Mouse (Mus musculus) MEL (cell line): ENCODE measurements around the gene Mydgf. TPM values are rescaled to one million over a fixed set of nuclear protein-coding genes. Genes with fewer than 3 reads are reported as not detected.

ENCODE experiments used
- DNase-seq: peaks from one replicate; pipeline ENCODE4 v3.0.0; 2011; ENCODE audit warnings: low read depth, low spot score
- H3K27ac ChIP-seq: 2 replicates; pipeline ENCODE4 v1.5.1; 2012; ENCODE audit warnings: low read depth, mild to moderate bottlenecking, control low read depth, low read length, moderate library complexity; ENCODE audit not compliant: control insufficient read depth
- H3K27me3 ChIP-seq, 2 experiments: fragments of 150-350 bp in 1 of 2; sonication (generic) in 1 of 2; 2 replicates each; pipeline ENCODE4 v1.6.1; 2012; ENCODE audit warnings: low read length in 2 of 2, mild to moderate bottlenecking in 2 of 2, improper control_type of control experiment in 1 of 2, moderate library complexity in 1 of 2; ENCODE audit not compliant: insufficient read depth in 2 of 2, control insufficient read depth in 1 of 2
- H3K36me3 ChIP-seq, 2 experiments: 2 replicates each; pipeline ENCODE4 v1.6.1; 2012 to 2014; ENCODE audit warnings: low read length in 2 of 2, improper control_type of control experiment in 1 of 2, inconsistent platforms in 1 of 2, mild to moderate bottlenecking in 1 of 2; ENCODE audit not compliant: insufficient read depth in 2 of 2, control insufficient read depth in 1 of 2
- H3K4me1 ChIP-seq, 2 experiments: fragments of 150-350 bp in 1 of 2; sonication (generic) in 1 of 2; 2 replicates each; pipeline ENCODE4 v1.6.1; 2012; ENCODE audit warnings: low read length in 2 of 2, improper control_type of control experiment in 1 of 2, mild to moderate bottlenecking in 1 of 2; ENCODE audit not compliant: insufficient read depth in 2 of 2, control insufficient read depth in 1 of 2
- H3K4me3 ChIP-seq, 2 experiments: fragments of 150-350 bp in 1 of 2; sonication (generic) in 1 of 2; 2 replicates each; pipeline ENCODE4 v1.5.1; 2012; ENCODE audit warnings: low read depth in 2 of 2, low read length in 2 of 2, mild to moderate bottlenecking in 2 of 2, moderate library complexity in 2 of 2, control low read depth in 1 of 2, improper control_type of control experiment in 1 of 2; ENCODE audit not compliant: control insufficient read depth in 1 of 2, insufficient read depth in 1 of 2
- H3K79me2 ChIP-seq: 2 replicates; pipeline ENCODE4 v1.6.1; 2012; ENCODE audit warnings: mild to moderate bottlenecking, low read length, moderate library complexity; ENCODE audit not compliant: control insufficient read depth, poor library complexity, insufficient read depth
- H3K9ac ChIP-seq: 2 replicates; pipeline ENCODE4 v1.6.1; 2012; ENCODE audit warnings: low read depth, mild to moderate bottlenecking, control low read depth, low read length, moderate library complexity; ENCODE audit not compliant: control insufficient read depth, poor library complexity, severe bottlenecking
- H3K9me3 ChIP-seq: fragments of 150-350 bp; sonication (generic); replicated peaks from 2 replicates; pipeline ENCODE4 v1.6.1; 2012; ENCODE audit warnings: mild to moderate bottlenecking, low read length, improper control_type of control experiment, moderate library complexity; ENCODE audit not compliant: insufficient read depth
- CTCF ChIP-seq, 3 experiments: IDR thresholded peaks in 2 of 3; conservative IDR thresholded peaks in 1 of 3; 2 replicates each; pipeline ENCODE4 v1.5.1; 2011 to 2012; ENCODE audit warnings: low read length in 3 of 3, low read depth in 2 of 3, mild to moderate bottlenecking in 2 of 3, improper control_type of control experiment in 1 of 3, inconsistent platforms in 1 of 3, mixed read lengths in 1 of 3, moderate library complexity in 1 of 3; ENCODE audit not compliant: control insufficient read depth in 1 of 3, insufficient read depth in 1 of 3, poor library complexity in 1 of 3, severe bottlenecking in 1 of 3
- ETS1 ChIP-seq: IDR thresholded peaks from 2 replicates; pipeline ENCODE4 v1.6.1; 2012; ENCODE audit warnings: low read depth, mild to moderate bottlenecking, inconsistent platforms, low read length, improper control_type of control experiment, moderate library complexity
- HCFC1 ChIP-seq: IDR thresholded peaks from 2 replicates; pipeline ENCODE4 v1.6.1; 2012; ENCODE audit warnings: low read depth, mild to moderate bottlenecking, inconsistent platforms, low read length, improper control_type of control experiment, moderate library complexity
- MAX ChIP-seq: IDR thresholded peaks from 2 replicates; pipeline ENCODE4 v1.6.1; 2011; ENCODE audit warnings: low read length, improper control_type of control experiment
- MAZ ChIP-seq: IDR thresholded peaks from 2 replicates; pipeline ENCODE4 v1.6.1; 2012; ENCODE audit warnings: low read depth, mild to moderate bottlenecking, inconsistent platforms, low read length, improper control_type of control experiment
- MYC ChIP-seq: IDR thresholded peaks from 2 replicates; pipeline ENCODE4 v1.6.1; 2011; ENCODE audit warnings: low read depth, mild to moderate bottlenecking, low read length, improper control_type of control experiment, moderate library complexity
- POLR2AphosphoS5 ChIP-seq: IDR thresholded peaks from 2 replicates; pipeline ENCODE4 v1.6.1; 2012; ENCODE audit warnings: low read depth, borderline replicate concordance, mild to moderate bottlenecking, inconsistent platforms, low read length, moderate library complexity, mixed read lengths
- RAD21 ChIP-seq: IDR thresholded peaks from 2 replicates; pipeline ENCODE4 v1.6.1; 2011; ENCODE audit warnings: mild to moderate bottlenecking, low read depth, low read length, improper control_type of control experiment
- SMC3 ChIP-seq: IDR thresholded peaks from 2 replicates; pipeline ENCODE4 v1.6.1; 2011; ENCODE audit warnings: low read depth, low read length, improper control_type of control experiment
- TBP ChIP-seq: IDR thresholded peaks from 2 replicates; pipeline ENCODE4 v1.8.0; 2011; ENCODE audit warnings: low read depth, low read length, improper control_type of control experiment
- TCF12 ChIP-seq: IDR thresholded peaks from 2 replicates; pipeline ENCODE4 v1.6.1; 2014; ENCODE audit warnings: low read depth, mild to moderate bottlenecking, inconsistent platforms, low read length, improper control_type of control experiment, moderate library complexity
- UBTF ChIP-seq: IDR thresholded peaks from 2 replicates; pipeline ENCODE4 v1.6.1; 2012; ENCODE audit warnings: low read depth, mild to moderate bottlenecking, inconsistent platforms, low read length, improper control_type of control experiment, moderate library complexity, borderline replicate concordance; ENCODE audit not compliant: insufficient read depth
- USF2 ChIP-seq, 2 experiments: IDR thresholded peaks; 2 replicates each; pipeline ENCODE4 v1.6.1; 2011 to 2012; ENCODE audit warnings: improper control_type of control experiment in 2 of 2, low read length in 2 of 2, borderline replicate concordance in 1 of 2, inconsistent platforms in 1 of 2, low read depth in 1 of 2, mild to moderate bottlenecking in 1 of 2; ENCODE audit not compliant: insufficient read depth in 1 of 2
- ZC3H11A ChIP-seq: IDR thresholded peaks from 2 replicates; pipeline ENCODE4 v1.6.1; 2012; ENCODE audit warnings: low read depth, mild to moderate bottlenecking, inconsistent platforms, low read length, improper control_type of control experiment
- ZMIZ1 ChIP-seq: IDR thresholded peaks from 2 replicates; pipeline ENCODE4 v1.6.1; 2012; ENCODE audit warnings: low read depth, mild to moderate bottlenecking, inconsistent platforms, low read length, improper control_type of control experiment, moderate library complexity
- polyA plus RNA-seq, 2 experiments: library from polyadenylated mRNA; stranded (reverse) in 1 of 2; unstranded in 1 of 2; fragments of >175 nt in 1 of 2; fragments of >200 nt in 1 of 2; gene quantifications; 2 replicates each; pipeline versions ENCODE4 v1.2.1 to v1.2.4; 2012; ENCODE audit warnings: low replicate concordance in 2 of 2, low read depth in 1 of 2; ENCODE audit not compliant: insufficient read length in 2 of 2, insufficient read depth in 1 of 2, missing spikeins in 1 of 2
- total RNA-seq: library from RNA; depleted of rRNA; stranded (reverse); fragments of 300-350 nt; gene quantifications from 2 replicates; pipeline ENCODE4 v1.2.3, GENCODE M21; 2012

Mydgf gene
- total and polyA plus RNA-seq, 3 experiments = 117 to 137 TPM; not detected in 1

- Histone ChIP-seq H3K79me2 (peaks cover 6% of the 10 kb centered on the region; the same call in 1 of the 2 replicates), H3K4me1 (peaks cover 0 to 7% of the 10 kb centered on the region in 2 experiments; a peak in 2 of 4 replicates), H3K4me3 (no peak overlapping the region), H3K27me3 (no peaks in the 10 kb centered on the region), H3K36me3 (peaks cover 0 to 1% of the 10 kb centered on the region in 2 experiments; a peak in 1 of 4 replicates), H3K27ac (no peak overlapping the region), H3K9me3 (no peaks in the 10 kb centered on the region), H3K9ac (no peak overlapping the region)
- TF ChIP-seq POLR2AphosphoS5 (no peak), USF2 (IDR thresholded peaks at IDR 0.05; ENCODE audit: borderline replicate concordance in 1 of 2, insufficient read depth in 1 of 2, low read depth in 1 of 2, low read length in 2 of 2) (no peak), TBP (no peak), HCFC1 (peak; percentile 75), ZC3H11A (no peak), ZMIZ1 (no peak), TCF12 (no peak), MAX (no peak)
- DNase-seq = no peak
Observed at GRCm38 (mm10) chr17:56137839-56138613, 45.7 kb downstream of the Mydgf start.

GRCm38 (mm10) chr17:56136558-56136957 is 47.2 kb downstream of the Mydgf start:
- no peak for DNase-seq
- Histone ChIP-seq H3K36me3 (peaks cover 0 to 2% of the 10 kb centered on the region in 2 experiments; a peak in 1 of 4 replicates), H3K27me3 (no peaks in the 10 kb centered on the region), H3K4me3 (no peak overlapping the region), H3K9ac (no peak overlapping the region), H3K27ac (no peak overlapping the region), H3K9me3 (no peaks in the 10 kb centered on the region), H3K4me1 (peaks cover 0 to 8% of the 10 kb centered on the region in 2 experiments; a peak in 3 of 4 replicates), H3K79me2 (peaks cover 6% of the 10 kb centered on the region; the same call in 1 of the 2 replicates)
- TF ChIP-seq TCF12 (no peak), USF2 (IDR thresholded peaks at IDR 0.05; ENCODE audit: borderline replicate concordance in 1 of 2, insufficient read depth in 1 of 2, low read depth in 1 of 2, low read length in 2 of 2) (no peak), MYC (no peak)

- peak overlapping the region; percentile 26; the same call in 1 of the 2 replicates for H3K9ac ChIP-seq
- H3K4me3 ChIP-seq = peak overlapping the region; percentile 45 to 52
- H3K4me1 ChIP-seq = peaks cover 0 to 3% of the 10 kb centered on the region in 2 experiments; a peak in 2 of 4 replicates
- H3K79me2 ChIP-seq = peaks cover 3% of the 10 kb centered on the region; the same call in 1 of the 2 replicates
- peaks cover 0 to 2% of the 10 kb centered on the region in 2 experiments; a peak in 1 of 4 replicates for H3K36me3 ChIP-seq
- no peak for TF ChIP-seq ETS1
- TF ChIP-seq SMC3 = peak; percentile 81
- peak; percentile 58; the same call in 1 of the 2 replicates for TF ChIP-seq MAZ
- TF ChIP-seq UBTF = no peak
- TF ChIP-seq CTCF (IDR thresholded peaks at IDR 0.05 in 2 of 3, conservative IDR thresholded peaks at IDR 0.05 in 1 of 3; ENCODE audit: control insufficient read depth in 1 of 3, insufficient read depth in 1 of 3, low read depth in 2 of 3, low read length in 3 of 3, poor library complexity in 1 of 3, severe bottlenecking in 1 of 3) = peak; percentile 86 to 95 (median 88)
- no peak for TF ChIP-seq POLR2AphosphoS5
- TF ChIP-seq RAD21 = peak; percentile 29; the same call in 1 of the 2 replicates
- no peak overlapping the region for H3K27ac ChIP-seq
- DNase-seq = peak; percentile 73
- no peaks in the 10 kb centered on the region for H3K9me3 ChIP-seq
- H3K27me3 ChIP-seq = no peaks in the 10 kb centered on the region
Observed at GRCm38 (mm10) chr17:56134463-56134971, 49.2 kb downstream of the Mydgf start.
